Mouse (Mus musculus) megakaryocyte, embryonic 14.5 days (primary cell): Measurements from ENCODE around the gene Bcl2.

Source experiments
- FLI1 ChIP-seq: IDR thresholded peaks from 2 replicates; pipeline ENCODE4 v1.6.1; 2012; ENCODE audit warnings: low read length, inconsistent platforms, mixed read lengths
- GATA1 ChIP-seq: IDR thresholded peaks from 3 replicates; pipeline ENCODE4 v1.6.1; 2012; ENCODE audit warnings: mixed read lengths, low read length, inconsistent platforms, borderline replicate concordance

GRCm38 (mm10) chr1:106542731-106543130 is 171.3 kb downstream of the Bcl2 start:
- TF ChIP-seq FLI1 (no peak), GATA1 (no peak)
